Mouse (Mus musculus): ENCODE measurements around the gene Ccpg1. TPM values are rescaled to one million over a fixed set of nuclear protein-coding genes. Genes with fewer than 3 reads are reported as not detected.

The Ccpg1 gene
- polyA plus RNA-seq, 1 experiment from 2014 or later: 25.9 TPM

DNA sequence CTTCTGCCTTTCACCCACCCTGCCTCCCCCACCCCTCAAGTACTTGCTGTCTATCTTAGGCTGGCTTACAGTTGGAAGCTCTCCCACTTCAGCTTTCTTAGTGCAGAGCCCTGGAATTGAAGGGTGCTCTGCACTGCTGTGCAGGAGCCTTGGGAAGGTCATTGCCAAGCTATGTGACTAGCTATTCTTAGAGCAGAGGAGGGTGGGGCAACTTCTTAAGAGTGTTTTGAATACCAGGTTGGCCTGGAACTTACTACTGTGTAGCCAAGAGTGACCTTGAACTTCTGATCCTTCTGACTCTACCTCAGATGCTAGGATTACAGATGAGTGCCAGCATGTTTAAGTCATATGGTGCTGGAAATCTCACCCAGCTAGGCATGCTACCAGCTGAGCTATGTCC, 10.9 kb downstream of the Ccpg1 start:
- H3K9ac ChIP-seq: no peak overlapping the region
- no peaks in the 10 kb centered on the region for H3K4me1 ChIP-seq
- H3K27me3 ChIP-seq (replicated peaks): no peaks in the 10 kb centered on the region
- ATAC-seq (ENCODE audit: extremely low read depth, insufficient number of reproducible peaks, low FRiP score, low TSS enrichment): no peak
- H3K4me3 ChIP-seq: no peak overlapping the region
- no peak overlapping the region for H3K4me2 ChIP-seq
- no peak overlapping the region for H3K27ac ChIP-seq (replicated peaks)
- H3K36me3 ChIP-seq: 0 out of 2 replicates have a peak, but pooled peaks cover 3% of the 10 kb centered on the region
- no peaks in the 10 kb centered on the region for H3K9me3 ChIP-seq

DNA sequence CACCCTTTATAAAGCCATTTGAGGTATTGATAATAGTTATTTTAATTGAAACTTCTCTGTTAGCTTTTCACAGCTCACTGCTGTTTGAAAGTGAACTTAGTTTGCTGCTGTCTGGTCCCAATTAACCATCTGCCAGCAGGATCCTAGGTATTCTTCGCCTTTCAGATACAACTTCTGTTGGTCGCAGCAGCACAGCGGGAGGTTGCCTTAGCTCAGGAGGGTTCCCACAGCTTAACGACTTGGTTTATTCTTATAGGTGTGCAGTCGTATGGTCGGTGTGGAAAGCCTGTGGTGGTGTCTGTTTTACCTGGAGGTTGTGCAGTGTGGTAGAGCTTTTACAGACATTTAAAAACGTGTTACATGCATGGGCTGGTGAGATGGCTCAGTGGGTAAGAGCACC, 11.6 kb downstream of the Ccpg1 start:
- Histone ChIP-seq H3K4me2 (no peak overlapping the region), H3K9me3 (no peaks in the 10 kb centered on the region), H3K27ac (replicated peaks) (no peak overlapping the region), H3K4me1 (no peaks in the 10 kb centered on the region), H3K4me3 (no peak overlapping the region), H3K9ac (no peak overlapping the region), H3K27me3 (replicated peaks) (no peaks in the 10 kb centered on the region), H3K36me3 (0 out of 2 replicates have a peak, but pooled peaks cover 3% of the 10 kb centered on the region)
- no peak for ATAC-seq (ENCODE audit: extremely low read depth, insufficient number of reproducible peaks, low FRiP score, low TSS enrichment)
- 57% methylated on average over 7 of the region's 7 CpGs for whole genome bisulfite sequencing

GRCm38 (mm10) chr9:73000487-73000886, 15.3 kb downstream of the Ccpg1 start:
- no peak overlapping the region for H3K4me3 ChIP-seq
- no peak overlapping the region for H3K9ac ChIP-seq
- WGBS: 70% methylated on average over 2 of the region's 2 CpGs
- no peak overlapping the region for H3K4me2 ChIP-seq
- peaks cover 14% of the 10 kb centered on the region for H3K36me3 ChIP-seq
- ATAC-seq (ENCODE audit: extremely low read depth, insufficient number of reproducible peaks, low FRiP score, low TSS enrichment): no peak
- H3K4me1 ChIP-seq: no peaks in the 10 kb centered on the region
- no peak overlapping the region for H3K27ac ChIP-seq (replicated peaks)
- H3K27me3 ChIP-seq (replicated peaks): no peaks in the 10 kb centered on the region
- no peaks in the 10 kb centered on the region for H3K9me3 ChIP-seq

- 79% methylated on average over 13 of the region's 13 CpGs for WGBS
- H3K27ac ChIP-seq (replicated peaks): no peak overlapping the region
- H3K9me3 ChIP-seq: no peaks in the 10 kb centered on the region
- H3K4me1 ChIP-seq: no peaks in the 10 kb centered on the region
- H3K36me3 ChIP-seq: peaks cover 24% of the 10 kb centered on the region
- no peak for ATAC-seq (ENCODE audit: extremely low read depth, insufficient number of reproducible peaks, low FRiP score, low TSS enrichment)
- H3K4me3 ChIP-seq: no peak overlapping the region
- no peaks in the 10 kb centered on the region for H3K27me3 ChIP-seq (replicated peaks)
- H3K9ac ChIP-seq: no peak overlapping the region
- no peak overlapping the region for H3K4me2 ChIP-seq
These were observed 16.2 kb downstream of the Ccpg1 start for GRCm38 (mm10) chr9:73001314-73002011.

DNA sequence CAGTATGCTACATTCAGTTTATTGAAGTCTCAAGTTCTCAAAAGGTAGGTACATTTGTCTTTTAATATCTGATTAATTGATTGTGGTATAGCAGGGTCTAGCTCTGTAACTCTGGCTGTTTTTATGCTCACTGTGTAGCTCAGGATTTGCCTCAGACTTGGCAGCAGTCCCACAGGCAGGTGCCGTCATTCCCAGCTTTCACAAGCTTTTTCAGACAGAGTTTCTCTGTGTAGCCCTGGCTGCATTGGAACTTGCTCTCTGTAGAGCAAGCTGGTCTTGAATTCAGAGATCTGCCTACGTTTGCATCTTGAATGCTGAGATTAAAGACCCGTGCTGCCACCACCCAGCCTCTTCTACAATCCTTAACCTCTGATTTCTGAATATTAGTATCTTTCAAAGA, 16.9 kb downstream of the Ccpg1 start:
- no peaks in the 10 kb centered on the region for H3K27me3 ChIP-seq (replicated peaks)
- H3K9ac ChIP-seq: no peak overlapping the region
- no peaks in the 10 kb centered on the region for H3K4me1 ChIP-seq
- no peak overlapping the region for H3K27ac ChIP-seq (replicated peaks)
- H3K4me2 ChIP-seq: no peak overlapping the region
- H3K36me3 ChIP-seq: peaks cover 27% of the 10 kb centered on the region
- H3K9me3 ChIP-seq: no peaks in the 10 kb centered on the region
- H3K4me3 ChIP-seq: no peak overlapping the region
- 58% methylated on average over 3 of the region's 3 CpGs for WGBS
- no peak for ATAC-seq (ENCODE audit: extremely low read depth, insufficient number of reproducible peaks, low FRiP score, low TSS enrichment)

GRCm38 (mm10) chr9:73004076-73004475, 18.8 kb downstream of the Ccpg1 start:
- ATAC-seq (ENCODE audit: extremely low read depth, insufficient number of reproducible peaks, low FRiP score, low TSS enrichment): no peak
- no peak overlapping the region for H3K4me3 ChIP-seq
- H3K4me1 ChIP-seq: no peaks in the 10 kb centered on the region
- H3K27ac ChIP-seq (replicated peaks): no peak overlapping the region
- no peaks in the 10 kb centered on the region for H3K9me3 ChIP-seq
- 73% methylated on average over 8 of the region's 8 CpGs for WGBS
- peaks cover 27% of the 10 kb centered on the region for H3K36me3 ChIP-seq
- H3K4me2 ChIP-seq: no peak overlapping the region
- no peaks in the 10 kb centered on the region for H3K27me3 ChIP-seq (replicated peaks)
- no peak overlapping the region for H3K9ac ChIP-seq

DNA sequence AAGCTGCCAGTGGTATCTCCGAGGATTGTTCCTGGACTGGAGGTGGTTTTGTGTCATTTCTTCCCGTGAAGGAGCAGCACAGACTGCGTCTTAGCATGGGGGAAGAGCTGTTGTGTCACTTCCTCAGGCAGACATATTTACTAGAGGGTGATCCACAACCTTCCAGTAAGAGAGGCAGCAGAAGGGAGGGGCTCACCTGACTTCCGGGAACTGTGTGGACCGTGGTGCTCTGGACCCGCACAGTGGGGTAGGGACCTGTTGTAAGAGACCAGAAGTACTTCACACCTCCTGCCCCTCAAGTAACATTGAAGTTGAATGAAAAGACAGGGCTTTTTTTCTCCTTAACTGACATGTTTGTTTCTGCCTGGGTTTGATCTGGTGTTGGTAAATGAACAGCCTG, 19.9 kb downstream of the Ccpg1 start:
- Histone ChIP-seq H3K4me3 (no peak overlapping the region), H3K27ac (replicated peaks) (no peak overlapping the region), H3K36me3 (peaks cover 31% of the 10 kb centered on the region), H3K4me2 (no peak overlapping the region), H3K4me1 (no peaks in the 10 kb centered on the region), H3K27me3 (replicated peaks) (no peaks in the 10 kb centered on the region), H3K9ac (no peak overlapping the region), H3K9me3 (no peaks in the 10 kb centered on the region)
- WGBS: 75% methylated on average over 6 of the region's 6 CpGs
- ATAC-seq (ENCODE audit: extremely low read depth, insufficient number of reproducible peaks, low FRiP score, low TSS enrichment): no peak

- Histone ChIP-seq H3K36me3 (peaks cover 38% of the 10 kb centered on the region), H3K4me1 (no peaks in the 10 kb centered on the region), H3K9me3 (no peaks in the 10 kb centered on the region), H3K4me2 (no peak overlapping the region), H3K27ac (replicated peaks) (no peak overlapping the region), H3K4me3 (no peak overlapping the region), H3K9ac (no peak overlapping the region), H3K27me3 (replicated peaks) (no peaks in the 10 kb centered on the region)
- WGBS: 97% methylated on average over 3 of the region's 3 CpGs
- no peak for ATAC-seq (ENCODE audit: extremely low read depth, insufficient number of reproducible peaks, low FRiP score, low TSS enrichment)
These were observed 20.9 kb downstream of the Ccpg1 start for GRCm38 (mm10) chr9:73006175-73006574.

DNA sequence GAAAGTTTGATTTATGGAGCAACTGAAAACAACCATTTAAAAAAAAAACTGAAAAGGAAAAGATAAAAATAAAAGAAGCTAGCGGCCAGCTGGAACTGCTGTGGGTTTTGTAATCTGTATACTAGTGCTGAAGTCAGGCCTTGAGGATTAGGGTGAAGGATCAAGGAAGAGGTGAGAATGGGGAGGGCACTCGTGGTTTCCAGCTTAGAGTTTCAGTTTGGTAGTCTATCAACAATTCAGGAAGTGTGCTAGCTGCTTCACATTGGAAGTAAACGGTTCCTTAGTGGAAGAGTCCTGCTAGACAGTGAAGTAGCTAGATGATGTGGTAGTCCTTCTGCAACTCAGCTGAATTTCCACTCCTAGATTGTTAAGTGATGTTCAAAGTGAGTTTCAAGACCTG, 23.2 kb downstream of the Ccpg1 start:
- Histone ChIP-seq H3K4me2 (no peak overlapping the region), H3K27me3 (replicated peaks) (no peaks in the 10 kb centered on the region), H3K9ac (no peak overlapping the region), H3K4me1 (no peaks in the 10 kb centered on the region), H3K4me3 (no peak overlapping the region), H3K36me3 (peaks cover 54% of the 10 kb centered on the region), H3K27ac (replicated peaks) (no peak overlapping the region), H3K9me3 (no peaks in the 10 kb centered on the region)
- ATAC-seq (ENCODE audit: extremely low read depth, insufficient number of reproducible peaks, low FRiP score, low TSS enrichment): no peak
- WGBS: 54% methylated on average over 3 of the region's 3 CpGs

- peaks cover 73% of the 10 kb centered on the region for H3K36me3 ChIP-seq
These were observed 27.4 kb downstream of the Ccpg1 start for GRCm38 (mm10) chr9:73012629-73013028.

DNA sequence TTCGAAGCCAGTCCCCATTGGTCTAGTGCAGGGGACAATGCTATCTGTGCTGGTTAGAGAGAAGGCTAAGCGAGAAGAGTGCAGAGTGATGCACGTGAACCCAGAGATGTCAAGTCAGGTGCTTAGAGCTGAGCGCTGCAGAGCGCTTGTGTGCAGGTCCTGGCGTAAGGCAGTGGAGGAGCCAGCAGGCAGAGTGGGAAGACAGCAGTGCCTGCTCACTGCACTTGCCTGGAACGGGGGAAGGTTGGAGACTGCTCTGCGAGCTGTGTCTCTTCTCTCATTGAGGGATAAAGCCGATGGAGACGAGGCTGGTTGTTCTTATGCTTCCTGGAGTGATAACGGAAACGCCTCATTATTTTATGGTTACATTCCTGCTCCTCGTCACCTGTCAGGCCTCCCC, 29.5 kb downstream of the Ccpg1 start:
- no peak for ATAC-seq (ENCODE audit: extremely low read depth, insufficient number of reproducible peaks, low FRiP score, low TSS enrichment)
- H3K4me2 ChIP-seq: no peak overlapping the region
- H3K27me3 ChIP-seq (replicated peaks): no peaks in the 10 kb centered on the region
- peaks cover 93% of the 10 kb centered on the region for H3K36me3 ChIP-seq
- H3K4me1 ChIP-seq: no peaks in the 10 kb centered on the region
- 65% methylated on average over 13 of the region's 13 CpGs for WGBS
- no peak overlapping the region for H3K27ac ChIP-seq (replicated peaks)
- no peak overlapping the region for H3K9ac ChIP-seq
- no peaks in the 10 kb centered on the region for H3K9me3 ChIP-seq
- H3K4me3 ChIP-seq: no peak overlapping the region

More at GRCm38 (mm10) chr9:73012629-73013028, 27.4 kb downstream of the Ccpg1 start:
- Histone ChIP-seq H3K9me3 (no peaks in the 10 kb centered on the region), H3K9ac (no peak overlapping the region), H3K4me2 (no peak overlapping the region), H3K4me1 (no peaks in the 10 kb centered on the region), H3K4me3 (no peak overlapping the region), H3K27me3 (replicated peaks) (no peaks in the 10 kb centered on the region), H3K27ac (replicated peaks) (no peak overlapping the region)
- WGBS: 88% methylated on average over 4 of the region's 4 CpGs
- ATAC-seq (ENCODE audit: extremely low read depth, insufficient number of reproducible peaks, low FRiP score, low TSS enrichment): no peak

DNA sequence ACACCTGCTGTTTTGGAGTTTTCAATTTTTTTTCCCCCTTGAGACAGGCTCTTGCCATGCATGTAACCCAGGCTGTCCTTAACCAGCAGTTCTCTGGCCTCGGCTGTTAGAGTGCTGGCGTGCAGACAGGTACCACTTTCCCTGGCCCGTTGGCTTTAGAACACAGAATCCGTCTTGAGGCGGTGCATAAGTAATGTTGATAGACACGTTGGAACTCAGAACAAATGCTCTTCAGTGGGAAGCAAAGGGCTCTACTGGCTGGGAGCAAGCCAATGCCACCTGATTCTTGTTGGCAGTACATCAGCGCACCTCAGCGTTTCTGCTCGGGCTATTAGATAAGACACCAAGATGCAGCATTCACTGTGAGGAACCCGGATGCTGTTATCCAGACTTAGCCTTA, 34.6 kb downstream of the Ccpg1 start:
- Histone ChIP-seq H3K9ac (no peak overlapping the region), H3K9me3 (no peaks in the 10 kb centered on the region), H3K4me1 (no peaks in the 10 kb centered on the region), H3K4me3 (no peak overlapping the region), H3K27me3 (replicated peaks) (no peaks in the 10 kb centered on the region), H3K4me2 (no peak overlapping the region), H3K27ac (replicated peaks) (no peak overlapping the region), H3K36me3 (peaks cover 62% of the 10 kb centered on the region)
- 87% methylated on average over 10 of the region's 10 CpGs for WGBS
- no peak for ATAC-seq (ENCODE audit: extremely low read depth, insufficient number of reproducible peaks, low FRiP score, low TSS enrichment)
